Mouse (Mus musculus) G1E (cell line): ENCODE measurements around the gene Fgfr2.

ENCODE experiments used
- CTCF ChIP-seq: IDR thresholded peaks from 2 replicates; pipeline ENCODE4 v1.5.1; 2012; ENCODE audit warnings: low read depth, low read length, inconsistent platforms, mixed read lengths
- GATA1 ChIP-seq: IDR thresholded peaks from 2 replicates; pipeline ENCODE4 v1.6.1; 2012; ENCODE audit warnings: borderline replicate concordance, low read length, inconsistent platforms, mixed read lengths
- GATA2 ChIP-seq: IDR thresholded peaks from 2 replicates; pipeline ENCODE4 v1.6.1; 2012; ENCODE audit warnings: low read depth, low read length, inconsistent platforms, borderline replicate concordance
- POLR2AphosphoS5 ChIP-seq: IDR thresholded peaks from 2 replicates; pipeline ENCODE4 v1.6.1; 2012; ENCODE audit warnings: low read depth, low read length, inconsistent platforms; ENCODE audit not compliant: insufficient replicate concordance
- TAL1 ChIP-seq: conservative IDR thresholded peaks from 2 replicates; pipeline ENCODE4 v1.6.1; 2012; ENCODE audit warnings: low read depth, low read length, inconsistent platforms, mixed read lengths

GRCm38 (mm10) chr7:130518213-130519095, 2604.7 kb downstream of the Fgfr2 start:
- TF ChIP-seq CTCF (no peak), POLR2AphosphoS5 (no peak), GATA1 (no peak), GATA2 (no peak), TAL1 (no peak)
